Mouse (Mus musculus): ENCODE measurements around the gene Nol6.

GRCm38 (mm10) chr4:41115793-41116192, 8.5 kb downstream of the Nol6 start:
- TF ChIP-seq CTCF (IDR thresholded peaks at IDR 0.05; ENCODE audit: low read depth) (no peak), EP300 (optimal IDR thresholded peaks at IDR 0.05) (no peak)
